Mouse (Mus musculus) kidney, embryonic 16.5 days (tissue): ENCODE data around the gene Mtcl1. TPM values are rescaled to one million over a fixed set of nuclear protein-coding genes. Genes with fewer than 3 reads are reported as not detected.

ENCODE experiments used
- ATAC-seq: fragments of 200-750 bp; cut with Nextera tagmentation; 2 replicates; pipeline ENCODE4 v1.8.0; 2017; ENCODE audit warnings: moderate TSS enrichment; ENCODE audit not compliant: low FRiP score, low TSS enrichment
- H3K27ac ChIP-seq: fragments of 300-500 bp; sonication (generic); 2 replicates; pipeline ENCODE4 v1.5.1; 2014; ENCODE audit warnings: low read length
- H3K27me3 ChIP-seq: fragments of 300-500 bp; sonication (generic); 2 replicates; pipeline ENCODE4 v1.6.1; 2014; ENCODE audit warnings: low read length, control low read depth, mixed read lengths; ENCODE audit not compliant: insufficient read depth
- H3K36me3 ChIP-seq: fragments of 300-500 bp; sonication (generic); 2 replicates; pipeline ENCODE4 v1.6.1; 2014; ENCODE audit warnings: low read length, control low read depth, mixed read lengths; ENCODE audit not compliant: insufficient read depth
- H3K4me1 ChIP-seq: fragments of 300-500 bp; sonication (generic); 2 replicates; pipeline ENCODE4 v1.6.1; 2014; ENCODE audit warnings: low read length, control low read depth, mixed read lengths; ENCODE audit not compliant: insufficient read depth
- H3K4me2 ChIP-seq: fragments of 300-500 bp; sonication (generic); replicated peaks from 2 replicates; pipeline ENCODE4 v1.6.1; 2014; ENCODE audit warnings: low read depth, low read length
- H3K4me3 ChIP-seq: fragments of 300-500 bp; sonication (generic); 2 replicates; pipeline ENCODE4 v1.5.1; 2014; ENCODE audit warnings: mild to moderate bottlenecking, low read length
- H3K9ac ChIP-seq: fragments of 300-500 bp; sonication (generic); replicated peaks from 2 replicates; pipeline ENCODE4 v1.6.1; 2014; ENCODE audit warnings: low read length
- H3K9me3 ChIP-seq: fragments of 300-500 bp; sonication (generic); 2 replicates; pipeline ENCODE4 v1.6.1; 2016; ENCODE audit warnings: low read length, control low read depth
- WGBS: fragments of 180-500 bp; shearing (Covaris S2); extraction: QIAGEN DNeasy Blood & Tissue Kit; methylation state at CpG from one replicate; pipeline ENCODE4 v1.1.7; 2014; 5-methylcytosine and 5-hydroxymethylcytosine counted together
- polyA plus RNA-seq: library from polyadenylated mRNA; unstranded; fragments of >200 nt; fragmentation: Nextera tagmentation; extraction: Ambion mirVana; gene quantifications from 2 replicates; pipeline ENCODE4 v1.2.1, GENCODE M21; 2015

Gene Mtcl1
- polyA plus RNA-seq, 1 experiment from 2014 or later = 5.2 TPM

GRCm38 (mm10) chr17:66416436-66416835 is 33.1 kb downstream of the Mtcl1 start:
- H3K4me3 ChIP-seq = peak overlapping the region; percentile 35
- H3K4me1 ChIP-seq = peaks cover 41% of the 10 kb centered on the region
- WGBS = 20% methylated on average over 7 of the region's 7 CpGs
- no peak for ATAC-seq
- H3K4me2 ChIP-seq = peak overlapping the region; percentile 56
- peak overlapping the region; percentile 67 for H3K27ac ChIP-seq
- no peaks in the 10 kb centered on the region for H3K9me3 ChIP-seq
- no peaks in the 10 kb centered on the region for H3K36me3 ChIP-seq
- peak overlapping the region; percentile 41; the same call in 1 of the 2 replicates for H3K9ac ChIP-seq
- H3K27me3 ChIP-seq = no peaks in the 10 kb centered on the region

DNA sequence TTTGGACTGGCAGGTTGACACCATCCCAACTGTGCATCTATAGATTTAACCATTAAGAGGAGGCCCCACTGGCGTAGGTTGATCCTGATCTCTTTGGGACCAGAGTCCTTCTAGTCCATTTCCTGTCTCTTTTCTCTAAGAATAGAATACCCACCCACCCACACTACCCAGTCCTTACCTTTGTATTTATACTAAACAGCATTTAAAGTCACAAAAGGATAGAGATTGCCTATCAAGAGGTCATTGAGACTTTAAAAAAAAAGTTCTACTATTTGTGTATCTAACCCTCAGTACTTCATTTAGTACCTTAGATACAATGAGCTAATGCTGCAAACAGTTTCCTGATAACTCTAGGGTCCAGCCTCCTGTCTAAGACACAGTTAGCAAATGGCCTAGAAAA is 35.2 kb downstream of the Mtcl1 start:
- Histone ChIP-seq H3K9me3 (no peaks in the 10 kb centered on the region), H3K27ac (no peak overlapping the region), H3K9ac (no peak overlapping the region), H3K36me3 (no peaks in the 10 kb centered on the region), H3K4me2 (no peak overlapping the region), H3K4me1 (peaks cover 41% of the 10 kb centered on the region), H3K27me3 (no peaks in the 10 kb centered on the region), H3K4me3 (no peak overlapping the region)
- WGBS = 83% methylated on average over 1 of the region's 1 CpGs
- ATAC-seq = no peak

DNA sequence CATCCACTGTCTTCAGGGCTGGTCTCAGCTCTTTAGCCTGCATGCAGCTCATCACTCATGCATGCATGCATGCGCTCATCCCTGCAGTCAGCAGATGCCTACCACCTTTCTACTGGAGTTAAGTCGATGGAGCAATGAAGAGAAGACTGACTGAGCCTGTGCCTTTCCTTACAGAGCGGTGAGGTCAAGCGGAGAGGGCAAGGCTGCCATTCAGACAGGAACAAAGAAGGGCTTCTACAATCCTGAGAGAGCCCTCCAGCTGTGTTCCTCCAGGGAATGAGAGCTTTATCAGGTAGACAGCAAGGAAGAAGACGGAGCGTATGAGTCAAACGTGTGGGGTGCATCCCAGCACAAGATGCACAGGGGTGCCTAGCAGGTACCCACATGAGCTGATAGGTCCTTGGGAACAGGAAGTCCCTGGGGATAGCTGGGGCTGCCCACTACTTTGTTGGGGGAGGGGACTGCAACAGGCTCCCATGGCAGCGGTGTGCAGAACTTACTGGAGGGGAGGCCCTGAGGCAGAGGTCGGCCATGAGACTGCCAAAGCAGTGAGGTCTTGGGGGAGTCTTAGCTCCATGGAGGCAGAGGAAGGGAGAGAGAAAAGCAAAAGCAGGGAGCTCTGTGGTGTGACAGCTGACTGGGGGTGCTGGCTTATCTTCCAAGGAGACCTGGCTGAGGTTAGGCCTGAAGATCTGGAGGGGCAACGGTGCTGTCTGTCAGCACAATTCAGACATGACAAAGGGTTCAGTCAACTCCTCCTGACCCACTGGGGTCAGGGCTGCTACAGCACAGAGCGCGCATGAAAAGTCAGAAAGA is 37.2 kb downstream of the Mtcl1 start:
- Histone ChIP-seq H3K4me2 (no peak overlapping the region), H3K27ac (peak overlapping the region; percentile 44; the same call in 1 of the 2 replicates), H3K27me3 (no peaks in the 10 kb centered on the region), H3K9ac (no peak overlapping the region; the same call in 1 of the 2 replicates), H3K4me3 (no peak overlapping the region), H3K4me1 (peaks cover 35% of the 10 kb centered on the region), H3K36me3 (no peaks in the 10 kb centered on the region), H3K9me3 (no peaks in the 10 kb centered on the region)
- ATAC-seq = peak; percentile 16; the same call in 1 of the 2 replicates
- WGBS = 43% methylated on average over 12 of the region's 12 CpGs

DNA sequence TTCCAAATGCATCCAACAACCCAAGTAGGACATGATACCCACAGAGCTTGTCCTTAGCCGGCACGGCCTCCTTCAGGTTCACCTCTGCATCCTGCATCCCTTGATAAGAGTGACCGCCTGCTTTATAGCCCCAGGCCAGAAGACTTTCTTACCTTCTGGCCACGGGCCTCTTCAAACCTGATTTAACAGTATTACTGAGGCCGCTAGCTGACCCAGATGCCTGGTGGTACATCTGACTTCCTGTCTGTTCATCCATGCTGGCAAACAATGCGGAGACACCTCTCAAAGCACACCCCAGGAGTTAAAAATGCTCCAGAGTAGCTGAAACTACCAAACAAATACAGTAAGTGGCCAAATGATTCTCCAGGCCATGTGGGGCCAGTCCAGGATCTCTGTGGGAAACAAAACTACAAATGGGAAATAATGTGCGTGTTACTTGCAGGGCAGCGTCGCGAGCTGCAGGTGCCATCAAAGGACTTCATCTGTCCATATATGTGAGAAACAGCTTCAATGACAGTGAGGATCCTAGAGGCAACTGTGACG is 38.6 kb downstream of the Mtcl1 start:
- WGBS = 92% methylated on average over 11 of the region's 11 CpGs
- Histone ChIP-seq H3K4me1 (peaks cover 31% of the 10 kb centered on the region), H3K9me3 (no peaks in the 10 kb centered on the region), H3K9ac (no peak overlapping the region), H3K36me3 (no peaks in the 10 kb centered on the region), H3K4me3 (no peak overlapping the region), H3K27ac (no peak overlapping the region), H3K4me2 (no peak overlapping the region), H3K27me3 (no peaks in the 10 kb centered on the region)
- ATAC-seq = no peak

DNA sequence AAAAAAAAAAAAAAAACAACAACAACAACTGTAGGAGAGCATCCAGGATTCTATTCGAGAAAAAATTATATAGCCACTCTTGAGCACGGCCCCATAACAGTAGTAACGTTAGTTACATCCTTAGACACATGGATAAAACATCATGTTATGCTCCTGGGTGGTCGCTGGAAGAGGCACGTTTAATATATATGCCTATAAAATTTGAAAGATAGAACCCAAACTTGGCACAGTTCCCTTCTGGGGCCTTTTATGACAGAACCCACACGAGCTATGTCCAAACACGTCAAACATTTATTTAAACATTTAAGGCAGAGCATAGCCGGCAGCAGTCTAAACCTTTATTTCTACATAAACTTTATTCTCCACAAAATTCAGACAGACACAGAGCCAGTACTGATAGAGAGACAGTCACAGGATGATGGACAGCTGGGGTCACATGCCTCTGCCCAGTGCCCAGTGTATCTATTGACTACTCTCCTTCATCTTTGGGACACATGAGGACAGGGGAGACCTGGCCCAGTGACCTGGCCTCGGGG is 40.4 kb downstream of the Mtcl1 start:
- Histone ChIP-seq H3K36me3 (no peaks in the 10 kb centered on the region), H3K4me3 (no peak overlapping the region), H3K27me3 (no peaks in the 10 kb centered on the region), H3K9ac (no peak overlapping the region), H3K4me2 (no peak overlapping the region), H3K4me1 (peaks cover 42% of the 10 kb centered on the region), H3K27ac (0 out of 2 replicates have a peak overlapping the region, but pooled peaks have one; percentile 39), H3K9me3 (no peaks in the 10 kb centered on the region)
- ATAC-seq = no peak; the same call in 1 of the 2 replicates
- WGBS = 46% methylated on average over 9 of the region's 9 CpGs

DNA sequence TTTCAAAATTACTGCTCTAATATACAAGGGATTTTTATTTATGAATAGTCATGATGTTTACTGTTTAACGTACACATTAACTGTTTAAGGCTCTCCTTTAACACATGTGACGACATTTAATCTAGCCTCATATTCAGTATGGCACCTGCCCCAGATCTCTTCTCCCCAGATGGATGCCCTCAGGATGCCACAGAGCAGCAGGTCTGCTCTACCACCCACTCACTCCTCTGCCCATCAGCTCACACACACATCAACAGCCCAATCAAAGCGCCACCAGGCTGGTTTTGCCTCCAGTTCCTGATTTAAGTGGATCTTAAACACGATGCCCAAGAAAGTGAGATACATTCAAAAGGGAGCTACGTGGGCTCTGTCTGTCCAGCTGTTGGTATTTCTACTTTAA is 41.1 kb downstream of the Mtcl1 start:
- Histone ChIP-seq H3K9ac (no peak overlapping the region), H3K27ac (no peak overlapping the region), H3K27me3 (no peaks in the 10 kb centered on the region), H3K4me1 (peaks cover 42% of the 10 kb centered on the region), H3K36me3 (no peaks in the 10 kb centered on the region), H3K9me3 (no peaks in the 10 kb centered on the region), H3K4me3 (no peak overlapping the region), H3K4me2 (no peak overlapping the region)
- no peak for ATAC-seq
- 94% methylated on average over 5 of the region's 5 CpGs for WGBS

- 71% methylated on average over 8 of the region's 8 CpGs for WGBS
- Histone ChIP-seq H3K9ac (no peak overlapping the region), H3K4me2 (no peak overlapping the region), H3K9me3 (no peaks in the 10 kb centered on the region), H3K4me3 (no peak overlapping the region), H3K27ac (no peak overlapping the region), H3K27me3 (no peaks in the 10 kb centered on the region), H3K4me1 (peaks cover 39% of the 10 kb centered on the region), H3K36me3 (no peaks in the 10 kb centered on the region)
- ATAC-seq = no peak
Observed at GRCm38 (mm10) chr17:66407833-66408232, 41.7 kb downstream of the Mtcl1 start.

- Histone ChIP-seq H3K4me2 (no peak overlapping the region), H3K4me1 (peaks cover 31% of the 10 kb centered on the region), H3K36me3 (no peaks in the 10 kb centered on the region), H3K27me3 (no peaks in the 10 kb centered on the region), H3K4me3 (no peak overlapping the region), H3K27ac (peak overlapping the region; percentile 38; the same call in 1 of the 2 replicates), H3K9ac (no peak overlapping the region), H3K9me3 (no peaks in the 10 kb centered on the region)
- WGBS = 43% methylated on average over 7 of the region's 7 CpGs
- ATAC-seq = no peak
Observed at GRCm38 (mm10) chr17:66405601-66406000, 43.9 kb downstream of the Mtcl1 start.

DNA sequence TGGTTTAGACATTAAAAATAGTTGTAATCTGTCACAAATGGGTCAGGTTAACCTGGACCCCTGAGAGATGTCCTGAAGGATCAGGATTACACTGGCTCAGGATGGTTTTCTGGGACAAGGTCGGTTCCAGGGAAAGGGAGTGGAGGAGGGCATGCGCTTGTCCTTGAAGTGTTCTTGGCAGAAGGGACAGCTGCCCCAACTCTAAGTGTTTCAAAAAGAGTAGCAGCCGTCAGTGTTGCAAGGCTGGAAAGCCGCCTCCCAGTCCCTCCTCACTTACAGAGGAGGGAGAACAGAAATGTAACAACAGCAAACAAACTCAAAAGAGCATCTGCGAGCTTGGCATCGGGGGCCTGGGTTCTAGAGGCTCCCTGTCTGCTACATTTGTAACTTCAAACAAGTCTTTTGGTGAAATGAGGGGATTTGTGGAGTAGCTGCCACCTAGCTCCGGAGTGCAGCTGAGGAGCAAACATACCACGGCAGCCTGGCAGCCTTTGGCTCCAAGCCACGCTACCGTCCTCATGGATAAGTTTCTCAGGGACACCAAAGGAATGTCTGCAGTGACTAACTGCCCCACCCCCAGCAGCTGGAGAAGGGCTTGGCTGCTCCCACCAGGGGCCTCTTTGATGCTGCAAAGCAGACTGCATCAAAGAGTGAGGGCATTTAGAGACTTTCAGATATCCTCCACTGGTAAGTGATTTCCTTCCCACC is 44.5 kb downstream of the Mtcl1 start:
- H3K27ac ChIP-seq = peak overlapping the region; percentile 38; the same call in 1 of the 2 replicates
- H3K27me3 ChIP-seq = no peaks in the 10 kb centered on the region
- no peak overlapping the region; the same call in 1 of the 2 replicates for H3K4me2 ChIP-seq
- no peaks in the 10 kb centered on the region for H3K9me3 ChIP-seq
- H3K36me3 ChIP-seq = no peaks in the 10 kb centered on the region
- peaks cover 31% of the 10 kb centered on the region for H3K4me1 ChIP-seq
- H3K4me3 ChIP-seq = no peak overlapping the region
- no peak overlapping the region for H3K9ac ChIP-seq
- 21% methylated on average over 10 of the region's 10 CpGs for WGBS
- peak; percentile 75 for ATAC-seq
